Mouse (Mus musculus): ENCODE data around the gene Mcam. TPM values are rescaled to one million over a fixed set of nuclear protein-coding genes. Genes with fewer than 3 reads are reported as not detected.
A peak's percentile ranks its signal among the peaks of the same experiment; 100 is the strongest.

The Mcam gene
- polyA plus RNA-seq (2017; shearing (Covaris generic)), result under 1 TPM in 1 of 2 experiments, not detected in 1; 0.16 TPM

GRCm38 (mm10) chr9:44134101-44134850, at the start of gene Mcam:
Gene Mcam, plus strand, starts transcription at chr9:44134469.
- ATAC-seq, result no peak

- peak; percentile 46 for ATAC-seq
These were observed 49.5 kb upstream of the Mcam start for GRCm38 (mm10) chr9:44084659-44085229.

- ATAC-seq, result no peak
These were observed 49.0 kb upstream of the Mcam start for GRCm38 (mm10) chr9:44085276-44085675.

- ATAC-seq, result no peak
These were observed 48.3 kb upstream of the Mcam start for GRCm38 (mm10) chr9:44085741-44086665.

- ATAC-seq, result no peak
These were observed 47.3 kb upstream of the Mcam start for GRCm38 (mm10) chr9:44086960-44087359.

- no peak for ATAC-seq
These were observed 46.4 kb upstream of the Mcam start for GRCm38 (mm10) chr9:44087761-44088455.

- no peak for ATAC-seq
These were observed 45.2 kb upstream of the Mcam start for GRCm38 (mm10) chr9:44088877-44089608.

GRCm38 (mm10) chr9:44093612-44094503, 40.4 kb upstream of the Mcam start:
- ATAC-seq, result no peak

- no peak for ATAC-seq
These were observed 39.5 kb upstream of the Mcam start for GRCm38 (mm10) chr9:44094737-44095136.

GRCm38 (mm10) chr9:44095781-44096180, 38.5 kb upstream of the Mcam start:
- ATAC-seq, result no peak

GRCm38 (mm10) chr9:44096536-44096935, 37.7 kb upstream of the Mcam start:
- no peak for ATAC-seq

GRCm38 (mm10) chr9:44101490-44101889, 32.8 kb upstream of the Mcam start, which contains the start of gene Mfrp:
Gene Mfrp, plus strand, starts transcription at chr9:44101729.
- no peak for ATAC-seq

GRCm38 (mm10) chr9:44104881-44105280, 29.4 kb upstream of the Mcam start:
- ATAC-seq, result no peak

- ATAC-seq, result peak; percentile 40
These were observed 28.5 kb upstream of the Mcam start for GRCm38 (mm10) chr9:44105781-44106180.

GRCm38 (mm10) chr9:44106182-44106581, 28.1 kb upstream of the Mcam start:
- no peak for ATAC-seq

GRCm38 (mm10) chr9:44106596-44106995, 27.7 kb upstream of the Mcam start:
- no peak for ATAC-seq

GRCm38 (mm10) chr9:44107110-44107509, 27.2 kb upstream of the Mcam start, which contains the start of gene C1qtnf5:
Gene C1qtnf5, plus strand, starts transcription at chr9:44107245.
- no peak for ATAC-seq

GRCm38 (mm10) chr9:44107557-44108179, 26.6 kb upstream of the Mcam start:
- ATAC-seq, result no peak

GRCm38 (mm10) chr9:44108269-44109055, 25.8 kb upstream of the Mcam start:
- no peak for ATAC-seq
